Mouse (Mus musculus) hindbrain, embryonic 16.5 days (tissue): Measurements from ENCODE around the gene Mib2. TPM values are rescaled to one million over a fixed set of nuclear protein-coding genes. Genes with fewer than 3 reads are reported as not detected.
"Not testable (repeated sequence)": the region's sequence is repeated elsewhere in the genome, so short reads cannot be mapped to it uniquely, and the experiment has no call there.

Experiments used
- ATAC-seq: fragments of 200-750 bp; cut with Nextera tagmentation; 2 replicates; pipeline ENCODE4 v1.8.0; 2017; ENCODE audit warnings: moderate TSS enrichment, moderate library complexity
- H3K27ac ChIP-seq: fragments of 300-500 bp; sonication (generic); 2 replicates; pipeline ENCODE4 v1.5.1; 2014; ENCODE audit warnings: low read depth, mild to moderate bottlenecking, control low read depth, low read length, moderate library complexity
- H3K27me3 ChIP-seq: fragments of 300-500 bp; sonication (generic); replicated peaks from 2 replicates; pipeline ENCODE4 v1.6.1; 2014; ENCODE audit warnings: low read length; ENCODE audit not compliant: control insufficient read depth, insufficient read depth
- H3K36me3 ChIP-seq: fragments of 300-500 bp; sonication (generic); 2 replicates; pipeline ENCODE4 v1.6.1; 2014; ENCODE audit warnings: mild to moderate bottlenecking, low read length, moderate library complexity, mixed read lengths; ENCODE audit not compliant: control insufficient read depth, insufficient read depth
- H3K4me1 ChIP-seq: fragments of 300-500 bp; sonication (generic); 2 replicates; pipeline ENCODE4 v1.6.1; 2014; ENCODE audit warnings: low read depth, low read length; ENCODE audit not compliant: control insufficient read depth, insufficient read depth
- H3K4me2 ChIP-seq: fragments of 300-500 bp; sonication (generic); 2 replicates; pipeline ENCODE4 v1.6.1; 2014; ENCODE audit warnings: mild to moderate bottlenecking, low read length, control low read depth, moderate library complexity
- H3K4me3 ChIP-seq: fragments of 300-500 bp; sonication (generic); 2 replicates; pipeline ENCODE4 v1.5.1; 2014; ENCODE audit warnings: mild to moderate bottlenecking, low read length, control low read depth, moderate library complexity
- H3K9ac ChIP-seq: fragments of 300-500 bp; sonication (generic); 2 replicates; pipeline ENCODE4 v1.6.1; 2014; ENCODE audit warnings: low read depth, mild to moderate bottlenecking, control low read depth, low read length, moderate library complexity
- H3K9me3 ChIP-seq: fragments of 300-500 bp; sonication (generic); 2 replicates; pipeline ENCODE4 v1.6.1; 2014; ENCODE audit warnings: mild to moderate bottlenecking, low read length, moderate library complexity; ENCODE audit not compliant: control insufficient read depth
- WGBS: fragments of 180-500 bp; shearing (Covaris S2); extraction: QIAGEN DNeasy Blood & Tissue Kit; methylation state at CpG from one replicate; pipeline ENCODE4 v1.1.7; 2014; 5-methylcytosine and 5-hydroxymethylcytosine counted together
- polyA plus RNA-seq: library from polyadenylated mRNA; unstranded; fragments of >200 nt; fragmentation: Nextera tagmentation; extraction: Ambion mirVana; gene quantifications from 2 replicates; pipeline ENCODE4 v1.2.1, GENCODE M21; 2015

Mib2 gene
- polyA plus RNA-seq, 1 experiment from 2014 or later: 54.4 TPM

GRCm38 (mm10) chr4:155675991-155676390 lies 7.0 kb upstream of the Mib2 start:
- H3K9ac ChIP-seq: no peak overlapping the region
- no peaks in the 10 kb centered on the region for H3K4me1 ChIP-seq
- H3K4me2 ChIP-seq: no peak overlapping the region
- no peak overlapping the region for H3K27ac ChIP-seq
- H3K36me3 ChIP-seq: no peaks in the 10 kb centered on the region
- no peak for ATAC-seq
- no peak overlapping the region for H3K4me3 ChIP-seq
- 90% methylated on average over 2 of the region's 2 CpGs for WGBS
- H3K9me3 ChIP-seq: no peaks in the 10 kb centered on the region
- 0 out of 2 replicates have a peak, but pooled peaks cover 2% of the 10 kb centered on the region for H3K27me3 ChIP-seq

DNA sequence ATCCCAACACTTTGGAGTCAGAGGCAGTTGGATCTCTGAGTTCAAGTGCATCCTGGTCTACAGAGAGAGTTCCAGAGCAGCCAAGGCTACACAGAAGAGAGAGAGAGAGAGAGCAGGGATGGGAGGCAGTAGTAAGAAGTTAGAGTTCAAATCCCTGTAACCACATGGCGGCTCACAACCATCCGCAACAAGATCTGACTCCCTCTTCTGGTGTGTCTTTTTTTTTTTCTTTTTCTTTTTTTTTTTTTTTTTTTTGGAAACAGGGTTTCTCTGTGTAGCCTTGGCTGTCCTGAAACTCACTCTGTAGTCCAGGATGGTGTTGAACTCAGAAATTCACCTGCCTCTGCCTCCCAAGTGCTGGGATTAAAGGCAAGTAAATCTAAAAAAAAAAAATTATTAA lies 3.1 kb upstream of the Mib2 start:
- no peak for ATAC-seq
- H3K9ac ChIP-seq: no peak overlapping the region
- no peak overlapping the region for H3K4me2 ChIP-seq
- WGBS: 65% methylated on average over 2 of the region's 2 CpGs
- 0 out of 2 replicates have a peak, but pooled peaks cover 2% of the 10 kb centered on the region for H3K27me3 ChIP-seq
- H3K4me3 ChIP-seq: no peak overlapping the region
- no peaks in the 10 kb centered on the region for H3K9me3 ChIP-seq
- no peak overlapping the region for H3K27ac ChIP-seq
- H3K36me3 ChIP-seq: no peaks in the 10 kb centered on the region
- peaks cover 6% of the 10 kb centered on the region for H3K4me1 ChIP-seq

DNA sequence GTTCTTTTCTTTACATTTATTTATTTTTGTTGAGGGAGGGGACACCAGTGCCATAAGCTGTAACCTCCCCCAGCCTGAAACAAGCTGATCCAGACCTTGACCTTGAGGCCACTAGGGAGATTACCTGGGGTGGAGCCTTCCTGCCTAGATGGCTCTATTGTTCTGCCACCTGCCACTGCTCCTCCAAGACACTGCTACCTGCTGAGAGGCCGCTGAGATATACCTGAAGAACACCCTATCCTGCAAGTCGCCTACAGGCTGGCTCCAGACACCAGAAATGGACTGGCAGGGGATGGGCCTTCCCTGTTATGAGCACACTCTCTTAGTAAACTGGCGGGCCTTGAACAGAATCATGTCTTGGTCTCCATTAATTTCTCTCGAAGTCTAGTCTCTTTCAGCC lies 1.2 kb upstream of the Mib2 start:
- H3K4me2 ChIP-seq: not testable (repeated sequence)

GRCm38 (mm10) chr4:155669598-155670075 lies 639 bp upstream of the Mib2 start:
- Histone ChIP-seq H3K4me1 (peaks cover 6% of the 10 kb centered on the region), H3K27ac (no peak overlapping the region; the same call in 1 of the 2 replicates), H3K36me3 (0 out of 2 replicates have a peak, but pooled peaks cover 2% of the 10 kb centered on the region), H3K4me3 (peak overlapping the region; percentile 92), H3K4me2 (peak overlapping the region; percentile 52), H3K27me3 (0 out of 2 replicates have a peak, but pooled peaks cover 2% of the 10 kb centered on the region), H3K9ac (peak overlapping the region; percentile 2; the same call in 1 of the 2 replicates), H3K9me3 (no peaks in the 10 kb centered on the region)
- 2% methylated on average over 8 of the region's 8 CpGs for WGBS
- peak; percentile 1; the same call in 1 of the 2 replicates for ATAC-seq

More for the DNA sequence above, 1.2 kb upstream of the Mib2 start:
- 56% methylated on average over 4 of the region's 4 CpGs for WGBS
- not testable (repeated sequence) for H3K27me3 ChIP-seq, ATAC-seq, H3K4me1 ChIP-seq, H3K27ac ChIP-seq, H3K9me3 ChIP-seq, H3K4me3 ChIP-seq, H3K36me3 ChIP-seq, H3K9ac ChIP-seq

- Histone ChIP-seq H3K27me3 (no peaks in the 10 kb centered on the region), H3K27ac (no peak overlapping the region), H3K4me2 (no peak overlapping the region), H3K4me1 (peaks cover 6% of the 10 kb centered on the region), H3K9me3 (no peaks in the 10 kb centered on the region), H3K36me3 (peaks cover 6% of the 10 kb centered on the region; the same call in 1 of the 2 replicates), H3K4me3 (no peak overlapping the region), H3K9ac (no peak overlapping the region)
- ATAC-seq: no peak
These were observed 2.1 kb downstream of the Mib2 start for GRCm38 (mm10) chr4:155666903-155667302.

DNA sequence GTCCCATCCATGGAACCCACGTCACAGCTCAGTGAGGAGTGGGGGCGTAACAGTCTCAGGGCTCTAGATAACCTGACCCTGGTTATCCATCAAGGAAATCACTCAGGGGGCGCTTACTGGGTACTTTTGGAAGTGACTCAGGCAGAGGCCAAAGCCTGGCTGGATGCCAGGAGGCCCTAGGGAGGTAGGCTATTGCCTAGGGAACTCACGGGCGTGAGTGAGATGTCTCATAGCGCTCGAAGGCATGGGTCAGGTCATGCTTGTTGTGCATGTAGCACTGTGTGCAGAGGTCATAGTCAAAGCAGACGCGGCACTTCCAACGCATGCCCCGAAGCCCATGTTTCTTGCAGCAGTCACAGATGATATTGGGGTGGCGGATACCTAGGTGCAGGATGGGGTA lies 8.4 kb downstream of the Mib2 start:
- H3K36me3 ChIP-seq: peaks cover 23% of the 10 kb centered on the region
- H3K9ac ChIP-seq: no peak overlapping the region
- H3K4me3 ChIP-seq: no peak overlapping the region
- 83% methylated on average over 12 of the region's 12 CpGs for WGBS
- H3K4me2 ChIP-seq: no peak overlapping the region
- no peaks in the 10 kb centered on the region for H3K4me1 ChIP-seq
- no peak for ATAC-seq
- H3K27me3 ChIP-seq: peaks cover 13% of the 10 kb centered on the region
- H3K27ac ChIP-seq: no peak overlapping the region
- H3K9me3 ChIP-seq: no peaks in the 10 kb centered on the region

- no peak overlapping the region for H3K4me2 ChIP-seq
- peaks cover 29% of the 10 kb centered on the region for H3K27me3 ChIP-seq
- peaks cover 21% of the 10 kb centered on the region for H3K36me3 ChIP-seq
- H3K27ac ChIP-seq: no peak overlapping the region
- no peak overlapping the region for H3K9ac ChIP-seq
- H3K4me3 ChIP-seq: no peak overlapping the region
- H3K4me1 ChIP-seq: peaks cover 11% of the 10 kb centered on the region
- ATAC-seq: no peak
- no peaks in the 10 kb centered on the region for H3K9me3 ChIP-seq
- WGBS: 88% methylated on average over 10 of the region's 10 CpGs
These were observed 10.0 kb downstream of the Mib2 start for GRCm38 (mm10) chr4:155658961-155659360.

GRCm38 (mm10) chr4:155656214-155656751 lies 12.7 kb downstream of the Mib2 start:
- no peaks in the 10 kb centered on the region for H3K9me3 ChIP-seq
- H3K27ac ChIP-seq: no peak overlapping the region
- H3K4me3 ChIP-seq: no peak overlapping the region
- peaks cover 22% of the 10 kb centered on the region for H3K36me3 ChIP-seq
- H3K4me2 ChIP-seq: no peak overlapping the region
- H3K27me3 ChIP-seq: peaks cover 44% of the 10 kb centered on the region
- peaks cover 27% of the 10 kb centered on the region for H3K4me1 ChIP-seq
- ATAC-seq: no peak
- 88% methylated on average over 13 of the region's 13 CpGs for WGBS
- no peak overlapping the region for H3K9ac ChIP-seq

- Histone ChIP-seq H3K4me1 (peaks cover 27% of the 10 kb centered on the region), H3K4me3 (peak overlapping the region; percentile 28), H3K27ac (no peak overlapping the region), H3K36me3 (peaks cover 36% of the 10 kb centered on the region), H3K9me3 (no peaks in the 10 kb centered on the region), H3K27me3 (peaks cover 56% of the 10 kb centered on the region), H3K9ac (peak overlapping the region; percentile 30), H3K4me2 (peak overlapping the region; percentile 53)
- peak; percentile 38 for ATAC-seq
- 6% methylated on average over 52 of the region's 52 CpGs for WGBS
These were observed 14.3 kb downstream of the Mib2 start for GRCm38 (mm10) chr4:155654456-155655298.
